In the genomic region with DNA sequence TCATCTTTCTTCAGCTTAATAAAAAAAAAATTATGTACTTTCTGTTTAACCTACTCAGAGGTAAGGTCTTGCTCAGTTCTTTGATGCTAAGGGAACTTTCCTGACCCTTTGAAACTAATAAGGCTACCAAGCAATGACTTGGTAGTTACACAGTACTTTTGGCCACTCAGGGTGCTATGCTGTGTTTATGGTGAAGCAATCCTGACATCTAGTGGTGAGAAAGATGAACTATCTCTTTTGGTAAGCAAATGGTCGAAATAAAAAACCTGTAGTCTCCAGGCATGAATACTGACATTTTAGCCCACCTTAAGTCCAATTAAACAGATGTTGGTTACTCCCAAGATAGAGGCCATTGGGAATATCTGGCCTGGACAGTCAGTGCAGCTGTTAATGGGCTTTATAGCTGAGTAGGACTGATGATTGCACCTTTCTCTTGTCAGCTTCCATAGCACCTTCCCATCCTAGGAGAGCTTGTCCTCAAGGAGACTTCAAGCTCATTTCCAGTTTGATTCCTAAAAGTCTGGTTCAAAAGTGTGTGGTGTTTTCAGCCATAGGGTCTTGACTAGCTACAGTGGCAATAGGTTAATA, we compare ENCODE assay signal across 8 mouse cellular contexts.
DNase-seq lines count a peak whose midpoint lies in the region; ATAC-seq and TF ChIP-seq lines count a peak whose summit lies in the region.

No protein-coding gene starts in this region.

- peak; percentile 53; the same call in 1 of the 2 replicates for ATAC-seq in embryonic facial prominence, embryonic 14.5 days (ENCODE audit: low read depth)
- ATAC-seq in limb, embryonic 14.5 days (ENCODE audit: low FRiP score, low read depth) = peak; percentile 62

- TF ChIP-seq POLR2A in liver, adult 2 months (IDR thresholded peaks at IDR 0.05; ENCODE audit: extremely low read depth, insufficient read depth, low read length) = no peak
- TF ChIP-seq POLR2A in limb, embryonic 14.5 days (IDR thresholded peaks at IDR 0.05; ENCODE audit: borderline replicate concordance, extremely low read depth, insufficient read depth, insufficient read length) = no peak

- no peak overlapping the region for H3K4me2 ChIP-seq in embryonic facial prominence, embryonic 14.5 days (ENCODE audit: low read depth, low read length)
- H3K4me2 ChIP-seq in limb, embryonic 14.5 days (replicated peaks; ENCODE audit: low read depth, low read length, severe bottlenecking) = no peak overlapping the region

- TF ChIP-seq CTCF in liver, adult 2 months (IDR thresholded peaks at IDR 0.05; ENCODE audit: low read depth, low read length) = peak; percentile 15; the same call in 1 of the 2 replicates

- H3K27me3 ChIP-seq in liver, adult 2 months (ENCODE audit: control insufficient read depth, insufficient read depth, low read length) = no peaks in the 10 kb centered on the region
- H3K27me3 ChIP-seq in embryonic facial prominence, embryonic 14.5 days (replicated peaks; ENCODE audit: control insufficient read depth, insufficient read depth, low read length) = no peaks in the 10 kb centered on the region
- H3K27me3 ChIP-seq in limb, embryonic 14.5 days (ENCODE audit: control insufficient read depth, insufficient read depth, low read length) = no peaks in the 10 kb centered on the region

- no peak overlapping the region for H3K9ac ChIP-seq in liver, adult 2 months (ENCODE audit: low read depth, low read length)
- no peak overlapping the region for H3K9ac ChIP-seq in embryonic facial prominence, embryonic 14.5 days (ENCODE audit: low read depth, low read length)
- H3K9ac ChIP-seq in limb, embryonic 14.5 days (ENCODE audit: low read depth, low read length, severe bottlenecking) = no peak overlapping the region

- no peaks in the 10 kb centered on the region for H3K9me3 ChIP-seq in embryonic facial prominence, embryonic 14.5 days (ENCODE audit: control insufficient read depth, low read length)
- H3K9me3 ChIP-seq in limb, embryonic 14.5 days (ENCODE audit: control insufficient read depth, low read length) = no peaks in the 10 kb centered on the region

- H3K27ac ChIP-seq in liver, adult 2 months (replicated peaks; ENCODE audit: insufficient read depth, low read depth, low read length) = no peak overlapping the region
- H3K27ac ChIP-seq in embryonic facial prominence, embryonic 14.5 days (replicated peaks; ENCODE audit: low read depth, low read length) = no peak overlapping the region
- H3K27ac ChIP-seq in limb, embryonic 14.5 days (replicated peaks; ENCODE audit: low read depth, low read length) = no peak overlapping the region

- no peaks in the 10 kb centered on the region for H3K36me3 ChIP-seq in liver, adult 2 months (ENCODE audit: control insufficient read depth, insufficient read depth, low read length)
- H3K36me3 ChIP-seq in embryonic facial prominence, embryonic 14.5 days (ENCODE audit: control insufficient read depth, insufficient read depth, low read length) = no peaks in the 10 kb centered on the region
- no peaks in the 10 kb centered on the region for H3K36me3 ChIP-seq in limb, embryonic 14.5 days (ENCODE audit: control insufficient read depth, insufficient read depth, low read length)

- no peaks in the 10 kb centered on the region for H3K4me1 ChIP-seq in liver, adult 2 months (ENCODE audit: control insufficient read depth, insufficient read depth, low read length)
- H3K4me1 ChIP-seq in embryonic facial prominence, embryonic 14.5 days (ENCODE audit: control insufficient read depth, insufficient read depth, low read length) = no peaks in the 10 kb centered on the region
- no peaks in the 10 kb centered on the region for H3K4me1 ChIP-seq in limb, embryonic 14.5 days (ENCODE audit: control insufficient read depth, insufficient read depth, low read length)

- no peaks in the 10 kb centered on the region for H3K79me2 ChIP-seq in liver, adult 2 months (ENCODE audit: control insufficient read depth, insufficient read depth, low read length)

- no peak overlapping the region for H3K4me3 ChIP-seq in liver, adult 2 months (ENCODE audit: insufficient read depth, low read depth, low read length)
- no peak overlapping the region for H3K4me3 ChIP-seq in embryonic facial prominence, embryonic 14.5 days (ENCODE audit: low read depth, low read length)
- H3K4me3 ChIP-seq in limb, embryonic 14.5 days (replicated peaks; ENCODE audit: low read length) = no peak overlapping the region

- 2% methylated on average over 1 of the region's 1 CpGs for WGBS in liver, adult 2 months
- WGBS in embryonic facial prominence, embryonic 14.5 days = 4% methylated on average over 1 of the region's 1 CpGs
- 11% methylated on average over 1 of the region's 1 CpGs for WGBS in limb, embryonic 14.5 days

- DNase-seq in cerebellum, adult 8-10 months = peak; percentile 8
- DNase-seq in cerebellum, postnatal 36 days = no peak
- peak; percentile 46 for DNase-seq in liver, adult 2 months (ENCODE audit: extremely low read depth, low read depth, low spot score)
- DNase-seq in liver = no peak
- peak; percentile 66 for DNase-seq in embryonic facial prominence, embryonic 14.5 days (ENCODE audit: low spot score)
- peak; percentile 63 for DNase-seq in limb, embryonic 14.5 days (ENCODE audit: low spot score)
- peak; percentile 24 for DNase-seq in skeletal muscle tissue, adult 2 months (ENCODE audit: low read depth, low spot score)
- DNase-seq in thymus, postnatal 10 days (ENCODE audit: low spot score in 2 of 2) = no peak

Comparison
In these comparisons a context has a peak if more than half of its experiments do, and no peak if none do; other contexts are left out.
1. DNase-seq: peak in cerebellum, adult 8-10 months (single experiment), liver, adult 2 months (single experiment), embryonic facial prominence, embryonic 14.5 days (single experiment), limb, embryonic 14.5 days (single experiment) and skeletal muscle tissue, adult 2 months (single experiment); none in cerebellum, postnatal 36 days (0 of 2), liver (single experiment) and thymus, postnatal 10 days (0 of 2).